Mouse (Mus musculus) lung, postnatal 4 days (tissue): ENCODE data around the gene Ntf5.
A peak's percentile ranks its signal among the peaks of the same experiment; 100 is the strongest.

Source experiments
- DNase-seq, 2 experiments: peaks; one replicate each; pipeline ENCODE4 v3.0.0; 2021

Gene Ntf5

GRCm38 (mm10) chr7:45403532-45404261, 9.8 kb upstream of the Ntf5 start:
- peak; percentile 48 to 77 for DNase-seq

GRCm38 (mm10) chr7:45405091-45406075, 8.1 kb upstream of the Ntf5 start, which contains the start of gene Kcna7:
Gene Kcna7 (plus strand): TSS chr7:45405653.
- peak; percentile 71 to 83 for DNase-seq

GRCm38 (mm10) chr7:45406157-45407156, 7.0 kb upstream of the Ntf5 start:
- peak; percentile 30 to 42 for DNase-seq

GRCm38 (mm10) chr7:45407836-45408235, 5.7 kb upstream of the Ntf5 start:
- DNase-seq, result peak in 1 of 2 experiments; percentile 14

GRCm38 (mm10) chr7:45408351-45408750, 5.1 kb upstream of the Ntf5 start:
- peak in 1 of 2 experiments; percentile 3 for DNase-seq

GRCm38 (mm10) chr7:45408949-45409348, 4.5 kb upstream of the Ntf5 start:
- DNase-seq, result peak in 1 of 2 experiments; percentile 16

- peak in 1 of 2 experiments; percentile 9 for DNase-seq
These were observed 3.9 kb upstream of the Ntf5 start for GRCm38 (mm10) chr7:45409497-45410163.

GRCm38 (mm10) chr7:45412421-45412820, 1.1 kb upstream of the Ntf5 start:
- no peak for DNase-seq

- peak; percentile 53 to 78 for DNase-seq
These were observed 607 bp downstream of the Ntf5 start for GRCm38 (mm10) chr7:45413864-45414739.

GRCm38 (mm10) chr7:45414740-45415224, 1.3 kb downstream of the Ntf5 start:
- DNase-seq, result no peak

GRCm38 (mm10) chr7:45415636-45416035, 2.1 kb downstream of the Ntf5 start:
- peak; percentile 22 to 54 for DNase-seq

GRCm38 (mm10) chr7:45417962-45418492, 4.5 kb downstream of the Ntf5 start:
- DNase-seq, result no peak

GRCm38 (mm10) chr7:45419859-45420614, 6.5 kb downstream of the Ntf5 start:
- DNase-seq, result peak; percentile 27 to 56

- no peak for DNase-seq
These were observed 7.1 kb downstream of the Ntf5 start, which contains the start of gene Lhb for GRCm38 (mm10) chr7:45420615-45420919. Gene Lhb (plus strand): TSS chr7:45420820.

- DNase-seq, result no peak
These were observed 7.7 kb downstream of the Ntf5 start for GRCm38 (mm10) chr7:45421194-45421593.

GRCm38 (mm10) chr7:45426556-45426955, 13.1 kb downstream of the Ntf5 start:
- no peak for DNase-seq

- no peak for DNase-seq
These were observed 20.3 kb downstream of the Ntf5 start for GRCm38 (mm10) chr7:45433835-45434202.

GRCm38 (mm10) chr7:45434203-45435015, 20.9 kb downstream of the Ntf5 start, which contains the start of gene Gys1:
Gene Gys1 (plus strand): TSS chr7:45434844.
- DNase-seq, result peak; percentile 100
